Mouse (Mus musculus) brain, embryonic 14.5 days (tissue): ENCODE data around the gene 1700008O03Rik.

ENCODE experiments used
- CTCF ChIP-seq: fragments of 200-500 bp; IDR thresholded peaks from 2 replicates; pipeline ENCODE4 v1.5.1; 2012; ENCODE audit warnings: inconsistent platforms, mild to moderate bottlenecking, moderate library complexity, borderline replicate concordance; ENCODE audit not compliant: insufficient read depth, insufficient read length; ENCODE audit errors: extremely low read depth
- POLR2A ChIP-seq: fragments of 200-500 bp; IDR thresholded peaks from 2 replicates; pipeline ENCODE4 v1.6.1; 2012; ENCODE audit warnings: mild to moderate bottlenecking, inconsistent platforms, borderline replicate concordance; ENCODE audit not compliant: poor library complexity, insufficient read depth, insufficient read length, severe bottlenecking; ENCODE audit errors: extremely low read depth

- TF ChIP-seq CTCF: no peak
- no peak for TF ChIP-seq POLR2A
Observed at GRCm38 (mm10) chr7:44427666-44428065, 42.0 kb upstream of the 1700008O03Rik start.
